Mouse (Mus musculus): Measurements from ENCODE around the gene Slc6a14. TPM values are rescaled to one million over a fixed set of nuclear protein-coding genes. Genes with fewer than 3 reads are reported as not detected.

Slc6a14 gene
- total RNA-seq (2021) (under 1 TPM; 0.35 to 0.43 TPM), polyA plus RNA-seq (2012; rRNA removed) (not detected in 2 replicates)
- long read RNA-seq = 0 reads

- DNase-seq = no peak
Measured at GRCm38 (mm10) chrX:21714829-21715228, at the start of gene Slc6a14. Gene Slc6a14, plus strand, starts transcription at chrX:21714896.

DNA sequence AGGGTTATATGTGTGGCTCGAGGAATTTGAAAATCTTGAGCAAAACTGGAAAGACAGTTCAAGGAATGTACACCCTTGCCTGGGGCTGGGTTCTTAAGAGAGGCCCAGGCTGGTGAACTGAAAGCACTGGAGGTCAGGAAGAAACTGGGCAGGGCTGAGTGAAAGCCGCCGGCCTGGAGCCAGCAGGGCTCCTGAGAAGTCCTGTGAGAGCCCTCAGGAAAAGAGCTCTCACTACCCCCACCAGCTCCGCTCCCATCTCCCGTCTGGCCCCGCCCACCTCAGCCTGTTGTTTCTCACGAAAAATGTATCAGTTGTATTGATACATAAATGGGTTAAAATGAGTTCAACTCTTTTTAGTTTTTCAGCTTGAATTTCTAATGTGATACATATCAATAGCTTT lies 43.8 kb upstream of the Slc6a14 start:
- DNase-seq = no peak

- no peak for DNase-seq
Measured at GRCm38 (mm10) chrX:21695220-21695619, 19.5 kb upstream of the Slc6a14 start.

- no peak for DNase-seq
Measured at GRCm38 (mm10) chrX:21695687-21696086, 19.0 kb upstream of the Slc6a14 start.

DNA sequence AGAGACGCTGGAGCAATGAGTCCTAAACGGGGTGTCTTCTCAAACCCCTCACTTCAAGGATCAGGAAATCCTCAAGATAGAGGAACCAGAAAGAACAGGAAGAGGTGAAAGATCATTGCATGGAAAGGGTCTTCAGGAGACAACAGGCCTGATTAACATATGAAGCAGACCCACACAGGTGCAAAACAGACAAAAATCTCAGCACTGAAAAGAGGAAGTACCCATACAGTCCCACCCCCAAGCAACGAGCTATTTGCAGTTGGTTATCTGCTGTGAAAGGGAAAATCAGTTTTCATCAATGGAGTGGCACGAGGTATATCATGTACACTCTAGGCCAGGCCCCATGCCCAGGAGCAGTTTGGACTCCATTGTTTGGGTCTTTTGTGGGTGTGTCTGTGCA lies 13.1 kb upstream of the Slc6a14 start:
- DNase-seq = no peak

- DNase-seq = no peak
Measured at GRCm38 (mm10) chrX:21704470-21704869, 10.2 kb upstream of the Slc6a14 start.

- DNase-seq = no peak
Measured at GRCm38 (mm10) chrX:21715293-21715692, 597 bp downstream of the Slc6a14 start.

GRCm38 (mm10) chrX:21716885-21717284 lies 2.2 kb downstream of the Slc6a14 start:
- no peak for DNase-seq

DNA sequence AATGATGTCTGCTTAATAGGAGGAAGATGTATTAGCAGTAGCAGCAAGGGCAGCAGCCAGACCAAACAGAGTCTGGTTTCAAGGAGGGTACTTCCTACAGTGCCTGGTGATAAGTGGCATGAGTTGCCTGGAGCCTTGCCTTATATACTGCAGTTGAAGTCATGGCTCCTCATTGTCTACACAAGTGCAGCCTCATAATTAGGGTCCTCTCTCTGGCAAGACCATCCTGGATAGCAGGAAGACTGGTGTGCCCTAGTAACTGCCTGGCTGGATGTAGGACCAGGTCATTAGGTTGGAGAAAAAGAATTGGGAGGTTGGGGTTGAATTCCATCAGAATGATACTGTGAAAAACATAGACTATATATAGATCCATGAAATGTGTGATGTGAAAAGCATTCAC lies 30.3 kb downstream of the Slc6a14 start, which contains the start of gene Gm28269:
TSS of gene Gm28269 (minus strand) at position 101 of the 400 bp plus-strand sequence.
- DNase-seq = no peak

Other genes with a start within 250 kb of the Slc6a14 start
- 10 to 100 TPM; 21.6 to 84.8 TPM for gene Agtr2, start 230.4 kb upstream of the Slc6a14 start, total RNA-seq (2021)
- 1.4 and 1.5 TPM in 2 replicates for gene Agtr2, start 230.4 kb upstream of the Slc6a14 start, polyA plus RNA-seq (2012; rRNA removed)
- gene Gm28269, start 30.2 kb downstream of the Slc6a14 start, total RNA-seq (2021) = not detected
- gene Gm28269, start 30.2 kb downstream of the Slc6a14 start, polyA plus RNA-seq (2012; rRNA removed) = not detected in 2 replicates